Mouse (Mus musculus): ENCODE results near the gene Hp1bp3.

GRCm38 (mm10) chr4:138261843-138262681 is 46.0 kb downstream of the Hp1bp3 start:
- no peak for TF ChIP-seq USF1 (IDR thresholded peaks at IDR 0.05; ENCODE audit: low read depth, low read length)
- TF ChIP-seq CTCF (conservative IDR thresholded peaks at IDR 0.05 in 1 of 2, IDR thresholded peaks at IDR 0.05 in 1 of 2; ENCODE audit: low read depth in 2 of 2, low read length in 2 of 2), result peak in 1 of 2 experiments; percentile 49; a peak in 2 of 4 replicates
- TF ChIP-seq NRF1 (IDR thresholded peaks at IDR 0.05; ENCODE audit: low read depth, low read length), result no peak
- TF ChIP-seq MXI1 (IDR thresholded peaks at IDR 0.05; ENCODE audit: low read depth, low read length), result peak; percentile 97
- no peak for TF ChIP-seq KAT2A (IDR thresholded peaks at IDR 0.05; ENCODE audit: insufficient replicate concordance, low read length)
- no peak for TF ChIP-seq POLR2AphosphoS2 (IDR thresholded peaks at IDR 0.05; ENCODE audit: low read depth, low read length)
- TF ChIP-seq RCOR1 (conservative IDR thresholded peaks at IDR 0.05; ENCODE audit: low read depth, low read length), result no peak
- TF ChIP-seq MAX (IDR thresholded peaks at IDR 0.05; ENCODE audit: low read length), result peak; percentile 16; the same call in 1 of the 2 replicates
- TF ChIP-seq POLR2A (IDR thresholded peaks at IDR 0.05; ENCODE audit: low read depth, low read length), result no peak
- no peak for TF ChIP-seq ZKSCAN1 (IDR thresholded peaks at IDR 0.05; ENCODE audit: borderline replicate concordance, low read depth, low read length)
